Mouse (Mus musculus) midbrain, embryonic 11.5 days (tissue): ENCODE data around the gene Fgf7. TPM values are rescaled to one million over a fixed set of nuclear protein-coding genes. Genes with fewer than 3 reads are reported as not detected.

Experiments
- ATAC-seq: fragments of 200-750 bp; cut with Nextera tagmentation; 2 replicates; pipeline ENCODE4 v1.8.0; 2017; ENCODE audit warnings: moderate TSS enrichment, moderate library complexity; ENCODE audit not compliant: low FRiP score
- DNase-seq: peaks from one replicate; pipeline ENCODE4 v3.0.0; 2015; ENCODE audit warnings: low spot score; ENCODE audit errors: missing footprints
- H3K27ac ChIP-seq: fragments of 300-500 bp; sonication (generic); 2 replicates; pipeline ENCODE4 v1.5.1; 2014; ENCODE audit warnings: low read depth, low read length
- H3K27me3 ChIP-seq: fragments of 300-500 bp; sonication (generic); 2 replicates; pipeline ENCODE4 v1.6.1; 2014; ENCODE audit warnings: mild to moderate bottlenecking, low read length, moderate library complexity, mixed read lengths; ENCODE audit not compliant: control insufficient read depth, insufficient read depth
- H3K36me3 ChIP-seq: fragments of 300-500 bp; sonication (generic); 2 replicates; pipeline ENCODE4 v1.6.1; 2014; ENCODE audit warnings: mild to moderate bottlenecking, low read length, moderate library complexity, mixed read lengths; ENCODE audit not compliant: control insufficient read depth, insufficient read depth
- H3K4me1 ChIP-seq: fragments of 300-500 bp; sonication (generic); 2 replicates; pipeline ENCODE4 v1.6.1; 2014; ENCODE audit warnings: low read length; ENCODE audit not compliant: control insufficient read depth, insufficient read depth
- H3K4me2 ChIP-seq: fragments of 300-500 bp; sonication (generic); 2 replicates; pipeline ENCODE4 v1.6.1; 2014; ENCODE audit warnings: mild to moderate bottlenecking, moderate library complexity
- H3K4me3 ChIP-seq: fragments of 300-500 bp; sonication (generic); 2 replicates; pipeline ENCODE4 v1.5.1; 2014; ENCODE audit warnings: low read depth, low read length
- H3K9ac ChIP-seq: fragments of 300-500 bp; sonication (generic); 2 replicates; pipeline ENCODE4 v1.6.1; 2014; ENCODE audit warnings: low read length
- H3K9me3 ChIP-seq: fragments of 300-500 bp; sonication (generic); 2 replicates; pipeline ENCODE4 v1.6.1; 2016; ENCODE audit warnings: low read length; ENCODE audit not compliant: control insufficient read depth
- WGBS: fragments of 180-500 bp; shearing (Covaris S2); extraction: QIAGEN DNeasy Blood & Tissue Kit; methylation state at CpG from one replicate; pipeline ENCODE4 v1.1.7; 2014; 5-methylcytosine and 5-hydroxymethylcytosine counted together
- polyA plus RNA-seq: library from polyadenylated mRNA; unstranded; fragments of >200 nt; fragmentation: Nextera tagmentation; extraction: Ambion mirVana; gene quantifications from 2 replicates; pipeline ENCODE4 v1.2.1, GENCODE M21; 2014

Gene Fgf7
- polyA plus RNA-seq, 1 experiment from 2014 or later = 0.37 TPM

DNA sequence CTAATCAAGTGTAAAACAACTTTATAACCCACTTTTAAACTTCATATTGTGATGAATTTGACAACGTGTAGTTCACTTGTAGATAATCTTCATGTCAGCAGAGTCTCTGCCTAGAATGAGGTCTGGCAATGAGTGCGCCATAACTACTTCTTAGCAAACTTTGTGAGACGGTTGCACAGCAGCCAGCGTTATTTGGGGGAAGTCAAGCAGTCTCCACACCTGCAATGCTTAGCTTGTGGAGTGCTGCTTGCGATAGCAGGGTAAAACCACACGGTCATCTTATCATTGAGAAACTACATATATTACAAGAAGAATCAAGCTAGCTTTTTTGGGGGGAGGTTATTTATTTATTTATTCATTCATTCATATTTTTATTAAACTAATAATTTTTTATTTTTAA is 42.0 kb downstream of the Fgf7 start:
- Histone ChIP-seq H3K4me1 (no peaks in the 10 kb centered on the region), H3K9ac (no peak overlapping the region), H3K36me3 (no peaks in the 10 kb centered on the region), H3K9me3 (no peaks in the 10 kb centered on the region), H3K4me2 (no peak overlapping the region), H3K4me3 (no peak overlapping the region), H3K27ac (no peak overlapping the region), H3K27me3 (no peaks in the 10 kb centered on the region)
- no peak for DNase-seq
- 96% methylated on average over 6 of the region's 6 CpGs for WGBS
- ATAC-seq = no peak

DNA sequence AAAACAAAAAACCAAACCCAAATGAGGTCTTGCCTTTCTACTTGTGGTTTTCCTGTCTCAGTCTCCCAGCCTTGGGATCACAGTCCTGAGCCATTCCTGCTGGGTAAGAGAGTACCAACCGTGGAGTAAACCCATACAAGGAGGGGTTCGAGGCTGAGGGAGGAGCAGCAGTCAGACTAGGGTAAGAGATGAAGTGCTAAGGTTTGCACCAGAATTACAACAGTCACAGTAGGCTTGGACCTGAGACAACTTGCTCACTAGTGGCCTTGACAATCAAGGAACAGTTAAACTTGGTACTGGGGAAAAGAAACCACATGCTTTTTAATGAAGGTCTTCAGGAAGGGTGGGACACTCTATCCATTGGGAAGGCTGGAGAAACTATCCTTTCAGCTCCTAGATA is 44.6 kb downstream of the Fgf7 start:
- ATAC-seq (no peak), DNase-seq (no peak)
- Histone ChIP-seq H3K4me3 (no peak overlapping the region), H3K9ac (no peak overlapping the region), H3K4me1 (no peaks in the 10 kb centered on the region), H3K27me3 (no peaks in the 10 kb centered on the region), H3K9me3 (no peaks in the 10 kb centered on the region), H3K4me2 (no peak overlapping the region), H3K27ac (no peak overlapping the region), H3K36me3 (no peaks in the 10 kb centered on the region)
- 75% methylated on average over 2 of the region's 2 CpGs for WGBS

DNA sequence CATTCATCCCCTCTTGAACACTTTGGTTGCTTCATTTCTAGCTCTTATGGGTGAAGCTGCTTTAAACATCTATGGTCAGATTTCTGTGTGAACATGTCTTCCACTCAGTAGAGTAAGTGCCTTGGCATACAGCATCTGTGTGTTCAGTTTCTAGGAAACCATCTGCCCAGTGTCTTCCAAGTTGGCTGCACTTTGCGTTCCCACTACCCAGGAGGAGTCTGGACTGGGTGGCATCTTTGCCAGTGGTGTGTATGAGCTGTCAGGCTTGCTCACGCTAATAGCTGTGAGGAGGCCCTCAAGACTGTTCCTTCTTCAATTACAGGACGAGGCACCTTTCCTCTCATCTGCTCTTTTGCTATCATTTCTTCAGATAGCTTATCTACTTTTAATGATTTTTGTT is 49.9 kb downstream of the Fgf7 start:
- Histone ChIP-seq H3K4me1 (no peaks in the 10 kb centered on the region), H3K27me3 (no peaks in the 10 kb centered on the region), H3K36me3 (no peaks in the 10 kb centered on the region), H3K4me2 (no peak overlapping the region), H3K27ac (no peak overlapping the region), H3K9ac (no peak overlapping the region), H3K4me3 (no peak overlapping the region), H3K9me3 (no peaks in the 10 kb centered on the region)
- WGBS = 93% methylated on average over 3 of the region's 3 CpGs
- DNase-seq = no peak
- no peak for ATAC-seq

DNA sequence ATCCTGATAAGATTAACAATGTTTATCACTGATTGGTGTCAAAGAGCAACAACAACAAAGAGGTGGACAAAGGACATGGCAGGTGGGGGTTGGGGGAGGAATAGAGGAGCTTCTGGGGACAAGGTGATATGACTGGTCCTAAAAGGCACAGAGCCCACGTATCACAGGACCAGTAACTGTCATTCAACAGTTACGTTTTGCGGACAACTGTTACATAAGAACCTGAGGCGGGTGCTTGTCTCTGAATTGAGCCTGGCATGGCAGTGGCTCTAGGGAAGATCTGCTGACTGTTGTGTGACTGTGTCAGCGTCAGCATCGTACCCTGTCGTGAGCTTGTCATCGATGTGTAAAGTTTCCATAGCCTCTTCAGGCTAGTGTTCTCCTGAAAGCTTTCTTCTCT is 51.7 kb downstream of the Fgf7 start:
- 72% methylated on average over 8 of the region's 8 CpGs for WGBS
- no peak for DNase-seq
- no peak overlapping the region for H3K27ac ChIP-seq
- H3K9ac ChIP-seq = no peak overlapping the region
- H3K36me3 ChIP-seq = no peaks in the 10 kb centered on the region
- no peak overlapping the region for H3K4me3 ChIP-seq
- H3K27me3 ChIP-seq = no peaks in the 10 kb centered on the region
- no peak for ATAC-seq
- H3K4me2 ChIP-seq = no peak overlapping the region
- no peaks in the 10 kb centered on the region for H3K4me1 ChIP-seq
- H3K9me3 ChIP-seq = no peaks in the 10 kb centered on the region

DNA sequence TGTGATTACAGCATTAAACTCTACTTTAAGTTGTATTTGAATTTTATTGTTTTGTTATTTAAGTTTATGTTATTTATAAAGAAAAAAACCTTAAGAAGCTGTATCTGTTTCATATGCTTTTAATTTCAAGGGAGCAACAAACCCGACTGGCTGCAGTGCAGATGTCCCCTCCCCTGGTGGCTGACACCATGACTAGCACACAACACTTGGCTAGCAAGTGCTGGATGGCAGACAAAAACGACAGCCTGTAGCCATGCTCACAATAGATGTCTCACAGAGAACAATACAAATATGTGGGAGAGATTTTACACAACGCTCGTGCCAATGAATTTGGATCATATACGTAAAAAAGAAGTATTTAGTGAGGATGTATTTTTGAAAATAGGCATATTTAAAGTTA is 56.0 kb downstream of the Fgf7 start:
- Histone ChIP-seq H3K27me3 (no peaks in the 10 kb centered on the region), H3K4me2 (no peak overlapping the region), H3K9me3 (no peaks in the 10 kb centered on the region), H3K36me3 (no peaks in the 10 kb centered on the region), H3K4me3 (no peak overlapping the region), H3K27ac (no peak overlapping the region), H3K9ac (no peak overlapping the region), H3K4me1 (no peaks in the 10 kb centered on the region)
- ATAC-seq = no peak
- DNase-seq = no peak
- WGBS = 71% methylated on average over 5 of the region's 5 CpGs

DNA sequence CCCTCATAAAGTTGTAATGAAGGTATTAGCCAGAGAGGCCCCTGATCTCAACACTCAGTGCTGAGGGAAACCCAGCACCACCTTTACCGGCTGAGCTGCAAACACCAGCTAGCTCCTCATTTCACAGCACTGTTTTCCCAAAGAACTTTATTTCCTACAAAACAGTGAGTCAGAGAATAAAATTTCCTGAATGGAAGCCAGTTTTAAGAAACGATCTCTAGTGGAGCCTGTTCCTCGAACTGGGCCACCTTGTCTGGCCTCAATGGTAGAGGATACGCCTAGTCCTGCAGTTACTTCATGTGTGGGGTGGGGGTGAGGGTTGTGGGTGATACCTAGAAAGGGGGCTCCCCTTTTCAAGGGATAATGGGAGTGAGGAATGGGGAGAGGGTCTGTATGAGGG is 60.2 kb downstream of the Fgf7 start:
- H3K36me3 ChIP-seq = no peaks in the 10 kb centered on the region
- WGBS = 87% methylated on average over 4 of the region's 4 CpGs
- no peaks in the 10 kb centered on the region for H3K27me3 ChIP-seq
- no peak overlapping the region for H3K4me3 ChIP-seq
- H3K27ac ChIP-seq = no peak overlapping the region
- no peak for ATAC-seq
- no peaks in the 10 kb centered on the region for H3K4me1 ChIP-seq
- H3K9me3 ChIP-seq = no peaks in the 10 kb centered on the region
- no peak overlapping the region for H3K4me2 ChIP-seq
- no peak for DNase-seq
- H3K9ac ChIP-seq = no peak overlapping the region

Other genes with a start within 250 kb of the Fgf7 start
- gene Galk2, start 175.5 kb upstream of the Fgf7 start, polyA plus RNA-seq = 26.9 and 33.9 TPM in 2 replicates
- 120 and 124 TPM in 2 replicates for gene Cops2, start 175.5 kb upstream of the Fgf7 start, polyA plus RNA-seq
- gene Fam227b, start 117.3 kb downstream of the Fgf7 start, polyA plus RNA-seq = not detected in 2 replicates
- 25.9 and 26.9 TPM in 2 replicates for gene Dtwd1, start 117.5 kb downstream of the Fgf7 start, polyA plus RNA-seq
- not detected in 2 replicates for gene Gm17555, start 180.4 kb downstream of the Fgf7 start, polyA plus RNA-seq